Comparison of ENCODE assay signal across 9 mouse cellular contexts in genomic region chr9:56864832-56865231, GRCm38 (mm10). TPM values are rescaled to one million over a fixed set of nuclear protein-coding genes. Genes with fewer than 3 reads are reported as not detected.
DNase-seq lines count a peak whose midpoint lies in the region; ATAC-seq and TF ChIP-seq lines count a peak whose summit lies in the region.
"Had no signal": no experiment of that assay in that cellular context is flagged by ENCODE, and none has a peak within 500 bp of the region (broad histone marks: within the 10 kb centered on the region; RNA-seq: fewer than 3 reads in every experiment).

Gene Cspg4 (plus strand): TSS chr9:56865033.

- H3K4me3 ChIP-seq in brown adipose tissue, adult 24 weeks (ENCODE audit: insufficient read depth, low read depth, low read length), result peak within 1 kb of the TSS; percentile 69
- peak within 1 kb of the TSS; percentile 21 for H3K4me3 ChIP-seq in forebrain, embryonic 14.5 days (ENCODE audit: low read depth, low read length)
- H3K4me3 ChIP-seq in lung, embryonic 16.5 days (ENCODE audit: low read length), result peak within 1 kb of the TSS; percentile 58
- peak within 1 kb of the TSS; percentile 47 for H3K4me3 ChIP-seq in small intestine, adult 2 months (ENCODE audit: low read depth, low read length)
- no peak within 1 kb of the TSS for H3K4me3 ChIP-seq in cerebellum, adult 2 months (replicated peaks; ENCODE audit: insufficient read depth, low read depth, low read length)

- 2% methylated on average over 24 of the region's 24 CpGs for WGBS in forebrain, embryonic 14.5 days
- WGBS in lung, embryonic 16.5 days, result under 1% methylated on average over 24 of the region's 24 CpGs
- 3% methylated on average over 24 of the region's 24 CpGs for WGBS in small intestine, adult 2 months
- WGBS in cerebellum, adult 2 months, result 12% methylated on average over 24 of the region's 24 CpGs

- 0 out of 2 replicates have a peak, but pooled peaks cover 3% of the 10 kb centered on the region for H3K27me3 ChIP-seq in forebrain, embryonic 14.5 days (replicated peaks; ENCODE audit: control insufficient read depth, insufficient read depth, low read length)
- no peaks in the 10 kb centered on the region for H3K27me3 ChIP-seq in lung, embryonic 16.5 days (ENCODE audit: control insufficient read depth, insufficient read depth, low read depth, low read length)
- H3K27me3 ChIP-seq in small intestine, adult 2 months (ENCODE audit: control insufficient read depth, insufficient read depth, low read length), result no peaks in the 10 kb centered on the region
- no peaks in the 10 kb centered on the region for H3K27me3 ChIP-seq in cerebellum, adult 2 months (ENCODE audit: control insufficient read depth, insufficient read depth, low read length)

- no peak for TF ChIP-seq CTCF in small intestine, adult 2 months (IDR thresholded peaks at IDR 0.05; ENCODE audit: extremely low read depth, insufficient read length, insufficient replicate concordance, low read depth, low read length)
- no peak for TF ChIP-seq CTCF in cerebellum, adult 2 months (IDR thresholded peaks at IDR 0.05; ENCODE audit: borderline replicate concordance, insufficient read depth, low read depth, low read length)

- no peaks in the 10 kb centered on the region for H3K36me3 ChIP-seq in forebrain, embryonic 14.5 days (ENCODE audit: control insufficient read depth, insufficient read depth, low read length)
- no peaks in the 10 kb centered on the region for H3K36me3 ChIP-seq in lung, embryonic 16.5 days (ENCODE audit: control insufficient read depth, insufficient read depth, low read length)
- H3K36me3 ChIP-seq in small intestine, adult 2 months (ENCODE audit: control insufficient read depth, insufficient read depth, low read length), result no peaks in the 10 kb centered on the region

- no peak for ATAC-seq in forebrain, embryonic 14.5 days
- ATAC-seq in lung, embryonic 16.5 days (ENCODE audit: low read depth), result peak; percentile 77
- ATAC-seq in megakaryocyte progenitor cell, adult 5-6 weeks (replicated peaks; ENCODE audit: poor library complexity), result no peak

- no peak; the same call in 1 of the 2 replicates for TF ChIP-seq POLR2A in small intestine, adult 2 months (IDR thresholded peaks at IDR 0.05; ENCODE audit: low read depth, low read length)
- TF ChIP-seq POLR2A in cerebellum, adult 2 months (IDR thresholded peaks at IDR 0.05; ENCODE audit: borderline replicate concordance, insufficient read depth, low read length), result no peak

- intact Hi-C loops in heart, postnatal 25 days (cut with DNase I), result loop anchor here (2.0 kb wide), 1 partner anchor 24 kb away; no protein-coding TSS in a partner anchor

- DNase-seq in forebrain, embryonic 14.5 days (ENCODE audit: low spot score), result peak; percentile 31
- peak; percentile 50 for DNase-seq in heart, postnatal 25 days (ENCODE audit: low spot score)
- peak; percentile 84 to 91 for DNase-seq in kidney, postnatal 4 days
- DNase-seq in cerebellum, adult 2 months, result no peak

- peaks cover 4% of the 10 kb centered on the region; the same call in 1 of the 2 replicates for H3K4me1 ChIP-seq in brown adipose tissue, adult 24 weeks (ENCODE audit: control insufficient read depth, insufficient read depth, insufficient read length, low read length)
- peaks cover 12% of the 10 kb centered on the region for H3K4me1 ChIP-seq in forebrain, embryonic 14.5 days (ENCODE audit: control insufficient read depth, insufficient read depth, low read length)
- H3K4me1 ChIP-seq in lung, embryonic 16.5 days (replicated peaks; ENCODE audit: control insufficient read depth, insufficient read depth, low read length), result peaks cover 62% of the 10 kb centered on the region
- peaks cover 8% of the 10 kb centered on the region for H3K4me1 ChIP-seq in small intestine, adult 2 months (ENCODE audit: control insufficient read depth, insufficient read depth, insufficient read length, low read length)
- H3K4me1 ChIP-seq in cerebellum, adult 2 months (ENCODE audit: control insufficient read depth, insufficient read depth, low read length), result no peaks in the 10 kb centered on the region; the same call in 1 of the 2 replicates

- 0 out of 2 replicates have a peak within 1 kb of the TSS, but pooled peaks have one; percentile 8 for H3K9ac ChIP-seq in forebrain, embryonic 14.5 days (ENCODE audit: low read length)
- peak within 1 kb of the TSS; percentile 76 for H3K9ac ChIP-seq in lung, embryonic 16.5 days (ENCODE audit: low read length)

- H3K27ac ChIP-seq in brown adipose tissue, adult 24 weeks (replicated peaks; ENCODE audit: low read depth, low read length), result peak within 1 kb of the TSS; percentile 92
- H3K27ac ChIP-seq in forebrain, embryonic 14.5 days (ENCODE audit: low read depth, low read length), result no peak within 1 kb of the TSS
- H3K27ac ChIP-seq in lung, embryonic 16.5 days (ENCODE audit: low read length), result peak within 1 kb of the TSS; percentile 69
- peak within 1 kb of the TSS; percentile 35 for H3K27ac ChIP-seq in small intestine, adult 2 months (ENCODE audit: insufficient read depth, low read depth, low read length)
- no peak within 1 kb of the TSS for H3K27ac ChIP-seq in cerebellum, adult 2 months (ENCODE audit: insufficient read depth, low read length)

- peak within 1 kb of the TSS; percentile 47 for H3K4me2 ChIP-seq in forebrain, embryonic 14.5 days (ENCODE audit: low read length)
- peak within 1 kb of the TSS; percentile 71 for H3K4me2 ChIP-seq in lung, embryonic 16.5 days (ENCODE audit: low read depth, low read length)

- H3K9me3 ChIP-seq in forebrain, embryonic 14.5 days (replicated peaks; ENCODE audit: control insufficient read depth, low read length), result no peaks in the 10 kb centered on the region
- no peaks in the 10 kb centered on the region for H3K9me3 ChIP-seq in lung, embryonic 16.5 days (ENCODE audit: control insufficient read depth, low read length)

RNA-seq across cellular contexts. Expression of gene Cspg4, which starts in this region (rescaled TPM):
- polyA plus RNA-seq in brown adipose tissue, adult 24 weeks (2012; ENCODE audit: insufficient read depth, insufficient read length, missing spikeins), result 21.4 and 26.0 TPM in 2 replicates
- 3.0 and 4.8 TPM in 2 replicates for polyA plus RNA-seq in forebrain, embryonic 14.5 days (2014; fragmentation: Nextera tagmentation; extraction: Ambion mirVana)
- 10 to 100 TPM; 15.2 to 20.4 TPM for total RNA-seq in heart, postnatal 25 days (2021)
- polyA plus RNA-seq in lung, embryonic 16.5 days (2015; fragmentation: Nextera tagmentation; extraction: Ambion mirVana), result 23.9 and 26.5 TPM in 2 replicates
- polyA plus RNA-seq in small intestine, adult 2 months (2012; rRNA removed), result 8.3 and 11.4 TPM in 2 replicates
- polyA plus RNA-seq in cerebellum, adult 2 months (2012; rRNA removed), result 7.4 and 8.9 TPM in 2 replicates
- total RNA-seq in megakaryocyte progenitor cell, adult 5-6 weeks (2015), result not detected in 2 replicates
- not detected in 2 replicates for total RNA-seq in megakaryocyte progenitor cell, adult 5-6 weeks (2017)
- total RNA-seq: neutrophil, adult 5-6 weeks had no signal

Comparison
In these comparisons a context has a peak if more than half of its experiments do, and no peak if none do; other contexts are left out.
1. RNA of gene Cspg4 (total RNA-seq): 15.2 to 20.4 TPM in heart, postnatal 25 days; not detected in megakaryocyte progenitor cell, adult 5-6 weeks; every median in the first group is over 10 times any median in the second.
2. H3K27ac ChIP-seq: peak in brown adipose tissue, adult 24 weeks (single experiment), lung, embryonic 16.5 days (single experiment) and small intestine, adult 2 months (single experiment); none in forebrain, embryonic 14.5 days (single experiment) and cerebellum, adult 2 months (single experiment).
3. DNase-seq: peak in forebrain, embryonic 14.5 days (single experiment), heart, postnatal 25 days (single experiment) and kidney, postnatal 4 days (2 of 2); none in cerebellum, adult 2 months (0 of 2).